Mouse (Mus musculus) brain, embryonic 14.5 days (tissue): ENCODE measurements around the gene Hvcn1.

Experiments
- CTCF ChIP-seq: fragments of 200-500 bp; IDR thresholded peaks from 2 replicates; pipeline ENCODE4 v1.5.1; 2012; ENCODE audit warnings: inconsistent platforms, mild to moderate bottlenecking, moderate library complexity, borderline replicate concordance; ENCODE audit not compliant: insufficient read depth, insufficient read length; ENCODE audit errors: extremely low read depth
- POLR2A ChIP-seq: fragments of 200-500 bp; IDR thresholded peaks from 2 replicates; pipeline ENCODE4 v1.6.1; 2012; ENCODE audit warnings: mild to moderate bottlenecking, inconsistent platforms, borderline replicate concordance; ENCODE audit not compliant: poor library complexity, insufficient read depth, insufficient read length, severe bottlenecking; ENCODE audit errors: extremely low read depth

DNA sequence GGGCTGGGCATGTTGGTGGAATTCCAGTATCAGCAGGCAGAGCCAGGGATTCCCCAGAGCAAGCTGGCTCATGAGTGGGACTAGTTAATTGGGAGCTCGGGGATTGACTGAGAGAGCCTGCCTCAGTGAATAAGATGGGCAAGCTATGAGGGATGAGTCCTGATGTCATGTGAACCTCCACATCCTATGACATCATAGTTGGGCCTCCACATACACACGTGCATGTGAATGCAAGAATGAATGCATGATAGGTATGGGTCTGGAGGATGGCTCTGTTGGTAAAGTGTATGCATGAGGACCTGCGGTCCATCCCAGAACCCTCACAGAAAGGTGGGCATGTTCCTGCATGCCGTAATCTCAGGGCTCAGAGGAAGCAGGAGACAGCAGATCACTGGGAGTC lies 14.5 kb downstream of the Hvcn1 start:
- TF ChIP-seq CTCF, result no peak
- TF ChIP-seq POLR2A, result no peak
